Mouse (Mus musculus) cortical plate, adult 2 months (tissue): Measurements from ENCODE around the gene Ndp.

Experiments
- CTCF ChIP-seq: fragments of 200-500 bp; IDR thresholded peaks from 2 replicates; pipeline ENCODE4 v1.5.1; 2011; ENCODE audit warnings: mild to moderate bottlenecking, control low read depth, low read length; ENCODE audit not compliant: insufficient read depth; ENCODE audit errors: extremely low read depth
- POLR2A ChIP-seq: fragments of 200-500 bp; IDR thresholded peaks from 2 replicates; pipeline ENCODE4 v1.6.1; 2011; ENCODE audit warnings: mild to moderate bottlenecking, low read length, control low read depth; ENCODE audit not compliant: insufficient read depth; ENCODE audit errors: extremely low read depth

GRCm38 (mm10) chrX:16841443-16841842 lies 70.1 kb downstream of the Ndp start:
- TF ChIP-seq CTCF (no peak), POLR2A (no peak)
